Mouse (Mus musculus) frontal cortex, postnatal 14 days (tissue): Measurements from ENCODE around the gene Ttyh1.
"Not testable (repeated sequence)": the region's sequence is repeated elsewhere in the genome, so short reads cannot be mapped to it uniquely, and the experiment has no call there.

ENCODE experiments used
- DNase-seq, 2 experiments: peaks; one replicate each; pipeline ENCODE4 v3.0.0; 2022; ENCODE audit warnings: low spot score in 2 of 2

Ttyh1 gene

GRCm38 (mm10) chr7:4143506-4143905 lies 24.3 kb downstream of the Ttyh1 start:
- no peak for DNase-seq

GRCm38 (mm10) chr7:4144046-4144445 lies 24.8 kb downstream of the Ttyh1 start:
- no peak for DNase-seq

- no peak for DNase-seq
These were observed 25.8 kb downstream of the Ttyh1 start for GRCm38 (mm10) chr7:4144766-4145551.

GRCm38 (mm10) chr7:4145552-4146190 lies 26.5 kb downstream of the Ttyh1 start:
- peak in 1 of 2 experiments; percentile 55 for DNase-seq

- no peak for DNase-seq
These were observed 27.3 kb downstream of the Ttyh1 start for GRCm38 (mm10) chr7:4146241-4147180.

GRCm38 (mm10) chr7:4147371-4147770 lies 28.2 kb downstream of the Ttyh1 start:
- DNase-seq = no peak

GRCm38 (mm10) chr7:4147836-4148235 lies 28.6 kb downstream of the Ttyh1 start:
- DNase-seq = no peak

GRCm38 (mm10) chr7:4148341-4149208 lies 29.4 kb downstream of the Ttyh1 start:
- DNase-seq = no peak

- peak; percentile 78 to 80 for DNase-seq
These were observed 30.2 kb downstream of the Ttyh1 start for GRCm38 (mm10) chr7:4149209-4150054.

- peak in 1 of 2 experiments; percentile 47 for DNase-seq
These were observed 30.9 kb downstream of the Ttyh1 start, which contains the start of gene Leng9 for GRCm38 (mm10) chr7:4150059-4150541. Gene Leng9 (minus strand): TSS chr7:4150374.

GRCm38 (mm10) chr7:4150811-4151221 lies 31.6 kb downstream of the Ttyh1 start:
- DNase-seq = no peak

GRCm38 (mm10) chr7:4151241-4151640 lies 32.0 kb downstream of the Ttyh1 start:
- no peak for DNase-seq

GRCm38 (mm10) chr7:4154356-4154755 lies 35.1 kb downstream of the Ttyh1 start:
- no peak for DNase-seq

- no peak for DNase-seq
These were observed 35.8 kb downstream of the Ttyh1 start for GRCm38 (mm10) chr7:4154976-4155375.

GRCm38 (mm10) chr7:4161596-4161995 lies 42.4 kb downstream of the Ttyh1 start:
- DNase-seq = not testable (repeated sequence)

GRCm38 (mm10) chr7:4163571-4164072 lies 44.4 kb downstream of the Ttyh1 start:
- DNase-seq = no peak

GRCm38 (mm10) chr7:4164090-4164910 lies 45.1 kb downstream of the Ttyh1 start, which contains the start of gene Cdc42ep5:
Gene Cdc42ep5 (minus strand): TSS chr7:4164860.
- no peak for DNase-seq

GRCm38 (mm10) chr7:4165286-4165685 lies 46.1 kb downstream of the Ttyh1 start:
- DNase-seq = no peak

GRCm38 (mm10) chr7:4167098-4167497 lies 47.9 kb downstream of the Ttyh1 start:
- no peak for DNase-seq
